Mouse (Mus musculus) thymus, adult 2 months (tissue): ENCODE measurements around the gene Nelfb. TPM values are rescaled to one million over a fixed set of nuclear protein-coding genes. Genes with fewer than 3 reads are reported as not detected.

Experiments
- DNase-seq: peaks from one replicate; pipeline ENCODE4 v3.0.0; 2021
- H3K27ac ChIP-seq: fragments of 200-500 bp; 2 replicates; pipeline ENCODE4 v1.5.1; 2012; ENCODE audit warnings: low read length, control low read depth; ENCODE audit not compliant: control insufficient read depth, insufficient read depth
- H3K27me3 ChIP-seq: fragments of 200-500 bp; 2 replicates; pipeline ENCODE4 v1.6.1; 2012; ENCODE audit warnings: mild to moderate bottlenecking, low read length, moderate library complexity, mixed read lengths; ENCODE audit not compliant: control insufficient read depth, insufficient read depth
- H3K36me3 ChIP-seq: fragments of 200-500 bp; 2 replicates; pipeline ENCODE4 v1.6.1; 2012; ENCODE audit warnings: mild to moderate bottlenecking, low read length, moderate library complexity; ENCODE audit not compliant: control insufficient read depth, insufficient read depth
- H3K4me1 ChIP-seq: fragments of 200-500 bp; replicated peaks from 2 replicates; pipeline ENCODE4 v1.6.1; 2012; ENCODE audit warnings: low read length; ENCODE audit not compliant: control insufficient read depth, insufficient read depth
- H3K4me3 ChIP-seq: fragments of 200-500 bp; 2 replicates; pipeline ENCODE4 v1.5.1; 2012; ENCODE audit warnings: mild to moderate bottlenecking, low read length, control low read depth, moderate library complexity; ENCODE audit not compliant: control insufficient read depth, insufficient read depth
- CTCF ChIP-seq: fragments of 200-500 bp; IDR thresholded peaks from 2 replicates; pipeline ENCODE4 v1.5.1; 2012; ENCODE audit warnings: mild to moderate bottlenecking, control low read depth, low read length, moderate library complexity, borderline replicate concordance; ENCODE audit not compliant: control insufficient read depth, poor library complexity, insufficient read depth; ENCODE audit errors: extremely low read depth
- POLR2A ChIP-seq: fragments of 200-500 bp; IDR thresholded peaks from 2 replicates; pipeline ENCODE4 v1.6.1; 2012; ENCODE audit warnings: mild to moderate bottlenecking, low read length, control low read depth, moderate library complexity; ENCODE audit not compliant: control insufficient read depth, poor library complexity, insufficient read depth; ENCODE audit errors: extremely low read depth
- WGBS: fragments of 180-500 bp; shearing (Covaris S2); methylation state at CpG from one replicate; pipeline ENCODE4 v1.1.7; 2018; 5-methylcytosine and 5-hydroxymethylcytosine counted together
- polyA plus RNA-seq: library from polyadenylated mRNA; depleted of rRNA; stranded (reverse); fragments of >200 nt; gene quantifications from 2 replicates; pipeline ENCODE4 v1.2.3, GENCODE M21; 2012

Gene Nelfb
- polyA plus RNA-seq, 1 experiment = 115 TPM

DNA sequence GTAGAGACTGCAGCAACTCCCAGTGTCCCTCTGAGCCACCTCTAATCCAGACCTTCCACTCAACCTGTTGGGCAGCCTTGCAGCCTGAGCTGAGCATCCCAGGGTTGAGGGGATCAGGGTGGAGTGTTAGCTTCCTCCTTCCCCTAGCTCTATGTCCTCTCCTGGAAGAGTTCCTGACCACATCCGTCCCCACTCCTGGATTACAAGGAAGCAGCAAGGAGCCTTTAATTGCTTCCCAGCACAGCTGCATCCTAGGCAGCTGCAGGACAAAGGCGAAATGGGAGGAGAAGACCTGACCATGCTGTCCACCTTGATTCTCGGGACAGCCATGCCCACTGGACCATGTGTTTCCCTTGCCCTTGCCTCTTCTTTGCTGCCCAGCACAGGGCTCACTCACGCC, 34.2 kb downstream of the Nelfb start:
- no peak overlapping the region for H3K4me3 ChIP-seq
- no peak for TF ChIP-seq CTCF
- TF ChIP-seq POLR2A = no peak
- WGBS = 90% methylated on average over 4 of the region's 4 CpGs
- peaks cover 14% of the 10 kb centered on the region for H3K4me1 ChIP-seq
- H3K27ac ChIP-seq = no peak overlapping the region
- no peaks in the 10 kb centered on the region for H3K27me3 ChIP-seq
- DNase-seq = no peak
- H3K36me3 ChIP-seq = no peaks in the 10 kb centered on the region

GRCm38 (mm10) chr2:25176573-25176972, 34.7 kb downstream of the Nelfb start:
- TF ChIP-seq POLR2A (no peak), CTCF (no peak)
- Histone ChIP-seq H3K27me3 (no peaks in the 10 kb centered on the region), H3K36me3 (no peaks in the 10 kb centered on the region), H3K4me1 (peaks cover 9% of the 10 kb centered on the region), H3K27ac (no peak overlapping the region), H3K4me3 (no peak overlapping the region)
- no peak for DNase-seq
- 92% methylated on average over 6 of the region's 6 CpGs for WGBS

DNA sequence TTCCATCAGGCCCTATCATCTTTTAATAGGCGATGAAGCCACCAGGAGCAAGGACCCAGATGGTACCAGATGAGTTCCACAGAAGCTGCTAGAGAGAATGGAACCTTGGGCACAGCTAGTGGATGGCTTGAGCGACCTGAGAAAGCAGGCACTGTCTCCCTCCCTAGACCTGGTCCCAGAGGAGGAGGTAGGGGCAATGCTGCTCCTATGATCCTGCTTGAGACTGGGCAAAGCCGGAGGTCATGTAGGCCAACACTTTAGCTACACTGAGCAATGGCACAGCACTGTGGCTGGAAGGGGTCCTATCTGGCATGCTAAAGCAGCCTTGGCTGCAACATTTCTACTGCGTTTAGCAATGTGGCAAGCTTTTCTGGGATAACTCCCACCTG, 35.6 kb downstream of the Nelfb start:
- TF ChIP-seq CTCF (no peak), POLR2A (no peak)
- H3K27ac ChIP-seq = no peak overlapping the region
- H3K36me3 ChIP-seq = no peaks in the 10 kb centered on the region
- WGBS = 95% methylated on average over 4 of the region's 4 CpGs
- DNase-seq = no peak
- H3K27me3 ChIP-seq = no peaks in the 10 kb centered on the region
- H3K4me3 ChIP-seq = no peak overlapping the region
- H3K4me1 ChIP-seq = peaks cover 3% of the 10 kb centered on the region; the same call in 1 of the 2 replicates

DNA sequence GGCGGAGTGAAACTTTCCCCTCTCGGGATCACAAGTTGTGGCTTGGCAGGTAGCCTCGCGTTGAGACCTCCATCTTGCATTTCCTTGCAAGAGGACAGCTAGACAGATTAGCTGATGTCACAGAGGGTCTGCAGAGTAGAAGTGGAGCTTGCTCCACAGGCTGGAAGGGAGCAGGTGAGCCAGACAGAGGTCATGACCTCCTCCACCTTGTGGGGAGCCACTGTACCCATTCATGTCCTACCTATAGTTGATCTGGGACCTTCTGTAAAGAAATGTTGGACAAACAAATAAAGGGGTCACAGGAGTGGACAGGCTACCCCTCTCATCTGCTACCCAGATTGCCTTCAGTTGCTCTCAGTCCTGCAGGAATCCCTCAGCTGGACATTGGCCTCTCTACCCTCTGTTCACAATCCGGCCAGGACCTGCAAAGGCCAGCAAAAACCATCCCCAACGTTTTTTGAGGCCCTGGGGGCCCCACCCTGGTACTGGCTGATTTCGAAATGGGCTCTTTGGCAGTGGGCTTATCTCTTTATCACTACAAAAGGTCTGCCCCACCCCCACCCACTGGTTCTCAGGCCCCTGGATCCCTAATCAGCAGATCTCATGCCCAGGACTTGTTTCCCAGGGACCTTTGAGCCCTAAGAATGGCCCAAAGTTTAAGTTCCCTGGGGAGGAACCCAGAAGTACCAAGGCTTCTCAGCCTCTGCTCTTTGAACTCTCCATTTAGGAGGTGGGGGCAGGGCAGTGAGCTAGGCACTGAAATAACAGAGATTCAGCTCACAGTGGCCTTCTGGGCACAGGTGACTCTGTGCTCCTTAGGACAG, 36.2 kb downstream of the Nelfb start:
- Histone ChIP-seq H3K27me3 (no peaks in the 10 kb centered on the region), H3K4me3 (no peak overlapping the region), H3K36me3 (no peaks in the 10 kb centered on the region), H3K4me1 (peaks cover 6% of the 10 kb centered on the region), H3K27ac (no peak overlapping the region)
- 70% methylated on average over 7 of the region's 7 CpGs for WGBS
- DNase-seq = no peak
- TF ChIP-seq CTCF (no peak), POLR2A (no peak)

GRCm38 (mm10) chr2:25173821-25174220, 37.5 kb downstream of the Nelfb start:
- WGBS = 98% methylated on average over 4 of the region's 4 CpGs
- Histone ChIP-seq H3K36me3 (no peaks in the 10 kb centered on the region), H3K4me1 (peaks cover 11% of the 10 kb centered on the region), H3K27me3 (no peaks in the 10 kb centered on the region), H3K27ac (no peak overlapping the region), H3K4me3 (no peak overlapping the region)
- no peak for DNase-seq
- TF ChIP-seq CTCF = no peak
- TF ChIP-seq POLR2A = no peak

DNA sequence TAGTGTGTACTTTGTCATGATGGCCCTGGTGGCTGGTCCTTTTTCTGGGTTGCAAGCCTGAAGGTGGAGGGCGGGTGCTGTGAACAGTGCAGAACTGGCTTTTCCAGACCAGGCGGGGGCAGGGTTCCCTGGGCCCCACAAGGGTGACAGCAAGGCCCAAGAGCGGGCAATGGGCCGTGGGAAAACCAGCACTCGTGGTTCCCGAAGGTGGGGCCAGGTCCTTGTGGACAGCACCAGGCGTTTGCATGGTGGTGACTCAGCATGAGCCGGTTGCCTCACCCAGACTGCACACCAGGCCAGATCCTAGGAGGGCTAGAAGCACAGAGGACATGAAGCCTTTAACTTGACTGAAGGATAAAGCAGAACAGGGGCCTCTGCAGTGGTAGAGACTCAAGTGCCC, 38.7 kb downstream of the Nelfb start:
- DNase-seq = no peak
- WGBS = 57% methylated on average over 8 of the region's 8 CpGs
- Histone ChIP-seq H3K4me1 (peaks cover 16% of the 10 kb centered on the region), H3K36me3 (no peaks in the 10 kb centered on the region), H3K27ac (no peak overlapping the region), H3K4me3 (no peak overlapping the region), H3K27me3 (no peaks in the 10 kb centered on the region)
- no peak for TF ChIP-seq POLR2A
- TF ChIP-seq CTCF = no peak
